Mouse (Mus musculus): ENCODE data around the gene Bcl2l13. TPM values are rescaled to one million over a fixed set of nuclear protein-coding genes. Genes with fewer than 3 reads are reported as not detected.
"Not testable (repeated sequence)": the region's sequence is repeated elsewhere in the genome, so short reads cannot be mapped to it uniquely, and the experiment has no call there.

The Bcl2l13 gene
- total RNA-seq, 2 experiments from 2014 or later: 38.0 to 40.8 TPM

- DNase-seq: peak; percentile 27
- intact Hi-C loops (cut with DNase I): no loop called here
Observed at GRCm38 (mm10) chr6:120898188-120898833, 62.3 kb downstream of the Bcl2l13 start.

GRCm38 (mm10) chr6:120901776-120902645 lies 66.0 kb downstream of the Bcl2l13 start:
- intact Hi-C loops (cut with DNase I): no loop called here

GRCm38 (mm10) chr6:120903450-120903912 lies 67.5 kb downstream of the Bcl2l13 start:
- intact Hi-C loops (cut with DNase I): no loop called here
- DNase-seq: no peak

More at GRCm38 (mm10) chr6:120901776-120902645, 66.0 kb downstream of the Bcl2l13 start:
- DNase-seq: no peak

GRCm38 (mm10) chr6:120903961-120904360 lies 67.9 kb downstream of the Bcl2l13 start:
- no peak for DNase-seq
- intact Hi-C loops (cut with DNase I): no loop called here

GRCm38 (mm10) chr6:120905111-120905510 lies 69.1 kb downstream of the Bcl2l13 start:
- intact Hi-C loops (cut with DNase I): no loop called here
- DNase-seq: no peak

- intact Hi-C loops (cut with DNase I): no loop called here
- no peak for DNase-seq
Observed at GRCm38 (mm10) chr6:120906521-120906920, 70.5 kb downstream of the Bcl2l13 start.

- intact Hi-C loops (cut with DNase I); DNase-seq: not testable (repeated sequence)
Observed at GRCm38 (mm10) chr6:120907876-120908597, 72.0 kb downstream of the Bcl2l13 start.

- DNase-seq: no peak
- intact Hi-C loops (cut with DNase I): no loop called here
Observed at GRCm38 (mm10) chr6:120909501-120909900, 73.5 kb downstream of the Bcl2l13 start.

GRCm38 (mm10) chr6:120911213-120912007 lies 75.4 kb downstream of the Bcl2l13 start:
- intact Hi-C loops (cut with DNase I): no loop called here
- DNase-seq: peak; percentile 27

GRCm38 (mm10) chr6:120912931-120913330 lies 76.9 kb downstream of the Bcl2l13 start:
- intact Hi-C loops (cut with DNase I): no loop called here

GRCm38 (mm10) chr6:120913783-120914182 lies 77.8 kb downstream of the Bcl2l13 start:
- DNase-seq: no peak
- intact Hi-C loops (cut with DNase I): no loop called here

More at GRCm38 (mm10) chr6:120912931-120913330, 76.9 kb downstream of the Bcl2l13 start:
- DNase-seq: no peak

GRCm38 (mm10) chr6:120914533-120914910 lies 78.5 kb downstream of the Bcl2l13 start:
- peak; percentile 41 for DNase-seq
- intact Hi-C loops (cut with DNase I): no loop called here

- DNase-seq: no peak
- intact Hi-C loops (cut with DNase I): no loop called here
Observed at GRCm38 (mm10) chr6:120914911-120915648, 79.1 kb downstream of the Bcl2l13 start.

GRCm38 (mm10) chr6:120915649-120915975 lies 79.6 kb downstream of the Bcl2l13 start:
- DNase-seq: no peak

GRCm38 (mm10) chr6:120916074-120916971 lies 80.3 kb downstream of the Bcl2l13 start, which contains the start of gene Bid:
Bid (minus strand) TSS chr6:120916853.
- peak; percentile 88 for DNase-seq
- intact Hi-C loops (cut with DNase I): no loop called here

More at GRCm38 (mm10) chr6:120915649-120915975, 79.6 kb downstream of the Bcl2l13 start:
- intact Hi-C loops (cut with DNase I): no loop called here

- intact Hi-C loops (cut with DNase I): not testable (repeated sequence)
Observed at GRCm38 (mm10) chr6:120916972-120917881, 81.2 kb downstream of the Bcl2l13 start.

GRCm38 (mm10) chr6:120917975-120918374 lies 82.0 kb downstream of the Bcl2l13 start:
- DNase-seq: no peak
- intact Hi-C loops (cut with DNase I): no loop called here

More at GRCm38 (mm10) chr6:120916972-120917881, 81.2 kb downstream of the Bcl2l13 start:
- DNase-seq: not testable (repeated sequence)
